Mouse (Mus musculus) yolk sac, embryonic 10.5 days (tissue): ENCODE measurements around the gene Tmem258.
"Not testable (repeated sequence)": the region's sequence is repeated elsewhere in the genome, so short reads cannot be mapped to it uniquely, and the experiment has no call there.

Experiments
- DNase-seq: peaks from one replicate; pipeline ENCODE4 v3.0.0-alpha.2; 2017; ENCODE audit warnings: low spot score

Gene Tmem258

GRCm38 (mm10) chr19:10203848-10204615 lies at the start of gene Tmem258, which contains the start of gene Fen1:
TSS of gene Tmem258 (plus strand) at chr19:10204014.
TSS of gene Fen1 (minus strand) at chr19:10204169.
- DNase-seq = peak; percentile 92

GRCm38 (mm10) chr19:10157725-10158124 lies 46.1 kb upstream of the Tmem258 start:
- DNase-seq = no peak

GRCm38 (mm10) chr19:10163896-10164295 lies 39.9 kb upstream of the Tmem258 start:
- no peak for DNase-seq

DNA sequence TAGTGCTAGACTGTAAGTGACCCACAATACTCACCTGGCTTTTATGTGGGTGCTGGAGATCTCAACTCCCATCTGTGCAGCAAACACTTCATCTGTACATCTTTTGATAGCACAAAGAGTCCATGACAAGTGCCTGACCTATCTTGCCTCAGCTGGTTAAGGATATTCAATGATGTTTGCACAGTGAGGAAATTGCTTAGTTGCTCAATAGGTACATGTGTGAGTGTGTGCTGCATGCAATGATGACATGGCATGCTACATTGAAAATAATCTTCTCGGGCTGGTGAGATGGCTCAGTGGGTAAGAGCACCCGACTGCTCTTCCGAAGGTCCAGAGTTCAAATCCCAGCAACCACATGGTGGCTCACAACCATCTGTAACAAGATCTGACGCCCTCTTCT lies 37.9 kb upstream of the Tmem258 start:
- not testable (repeated sequence) for DNase-seq

DNA sequence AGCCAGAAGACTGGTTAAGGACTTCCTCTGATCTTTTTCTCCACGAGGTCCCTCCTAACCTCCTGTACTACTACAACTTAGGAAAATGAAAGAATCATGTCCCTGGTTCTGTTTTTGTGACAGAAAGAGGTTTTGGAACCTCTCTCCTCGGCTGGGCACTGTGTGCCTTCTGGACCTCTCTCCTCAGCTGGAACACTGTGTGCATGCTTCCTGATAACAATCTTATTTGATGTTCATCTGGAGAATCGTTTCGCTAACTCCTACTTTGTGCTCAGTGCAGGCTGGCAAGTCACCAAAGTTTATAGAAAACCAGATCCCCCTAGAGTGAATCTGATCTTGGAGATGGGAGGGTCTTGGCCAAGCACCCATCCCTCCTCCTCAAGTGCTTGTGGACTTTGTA lies 36.7 kb upstream of the Tmem258 start:
- DNase-seq = no peak

DNA sequence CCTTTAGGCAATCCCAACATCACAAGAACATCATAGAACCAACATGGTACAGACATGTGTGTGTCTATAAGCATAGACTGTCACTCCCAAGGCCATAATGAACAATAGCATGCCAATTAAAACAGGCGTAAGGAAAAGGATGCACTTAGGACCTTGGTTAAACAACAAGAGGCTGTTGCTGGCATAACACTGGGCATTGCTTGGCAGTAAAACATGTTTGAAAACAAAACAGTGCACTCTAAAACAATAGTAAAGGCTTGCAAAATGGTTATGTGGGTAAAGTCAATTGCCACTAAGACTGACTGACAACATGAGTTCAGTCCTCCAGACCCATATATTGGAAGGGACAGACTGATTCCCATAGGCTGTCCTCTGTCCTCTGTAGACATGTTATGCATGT lies 35.9 kb upstream of the Tmem258 start:
- no peak for DNase-seq

GRCm38 (mm10) chr19:10168441-10168840 lies 35.4 kb upstream of the Tmem258 start:
- no peak for DNase-seq

DNA sequence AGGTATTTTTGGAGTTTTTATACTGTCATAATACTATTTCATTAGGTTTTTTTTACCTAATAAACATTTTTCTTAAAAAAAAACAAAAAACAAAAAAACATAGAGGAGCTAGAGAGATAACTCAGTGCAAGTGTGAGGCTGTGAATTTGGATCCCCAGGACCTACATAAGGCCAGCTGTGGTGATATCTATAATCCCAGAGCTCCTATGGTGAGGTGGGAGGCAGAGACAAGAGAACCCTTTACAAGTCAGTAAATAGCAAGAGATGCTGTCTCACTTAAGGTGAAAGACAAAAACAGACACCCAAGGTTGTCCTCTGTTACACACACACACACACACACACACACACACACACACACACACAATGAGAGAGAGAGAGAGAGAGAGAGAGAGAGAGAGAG lies 34.6 kb upstream of the Tmem258 start:
- no peak for DNase-seq

DNA sequence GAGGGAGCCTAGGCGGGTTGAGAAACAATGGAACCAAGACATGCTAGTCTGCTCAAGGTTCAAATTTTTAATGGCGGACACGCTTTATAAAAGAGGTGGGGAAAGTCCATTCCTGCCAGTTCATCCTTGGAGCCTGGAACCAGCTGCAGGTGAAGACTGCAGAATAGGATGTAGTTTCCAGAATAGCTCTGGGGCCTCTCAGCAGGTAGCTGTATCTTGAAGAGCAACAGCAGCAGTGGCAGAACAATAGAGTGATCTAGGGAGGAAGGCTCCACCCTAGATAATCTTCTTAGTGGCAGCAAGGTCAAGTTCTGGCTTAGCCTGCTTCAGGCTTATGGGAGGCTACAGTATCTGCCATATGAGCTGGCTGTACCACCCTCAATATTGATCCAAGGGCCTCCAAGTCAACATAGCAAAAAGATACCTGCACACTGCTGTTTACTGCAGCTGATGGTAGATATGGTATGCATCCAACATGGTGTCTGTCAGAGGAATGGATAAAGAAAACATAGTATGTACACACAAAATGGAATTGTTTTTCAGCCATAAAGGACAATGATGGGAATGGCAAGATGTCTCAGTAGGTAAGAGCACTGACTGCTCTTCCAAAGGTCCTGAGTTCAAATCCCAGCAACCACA lies 34.0 kb upstream of the Tmem258 start:
- DNase-seq = not testable (repeated sequence)

- no peak for DNase-seq
Measured at GRCm38 (mm10) chr19:10170466-10170865, 33.3 kb upstream of the Tmem258 start.

DNA sequence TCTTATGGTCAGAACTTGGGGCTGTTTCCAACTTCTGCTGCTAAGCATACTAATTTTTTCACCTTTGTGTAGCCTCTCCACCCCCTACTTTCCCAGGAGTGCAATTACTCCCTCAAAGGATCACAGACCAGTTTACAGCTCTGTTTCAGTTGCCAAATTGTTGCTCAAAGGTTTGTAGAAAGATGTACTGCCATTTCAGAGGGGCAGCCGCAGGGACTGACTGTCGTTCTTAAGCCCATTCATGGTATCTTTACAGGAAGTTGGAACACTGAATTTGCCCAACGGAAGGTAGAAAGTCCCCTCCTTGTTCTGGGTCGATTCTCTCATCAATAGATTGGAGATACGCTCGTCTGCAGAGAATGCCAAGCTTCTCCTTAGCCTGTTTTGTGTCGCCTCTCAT lies 32.5 kb upstream of the Tmem258 start:
- DNase-seq = no peak

GRCm38 (mm10) chr19:10171846-10172245 lies 32.0 kb upstream of the Tmem258 start:
- DNase-seq = no peak

- peak; percentile 44 for DNase-seq
Measured at GRCm38 (mm10) chr19:10173116-10173718, 30.6 kb upstream of the Tmem258 start.

DNA sequence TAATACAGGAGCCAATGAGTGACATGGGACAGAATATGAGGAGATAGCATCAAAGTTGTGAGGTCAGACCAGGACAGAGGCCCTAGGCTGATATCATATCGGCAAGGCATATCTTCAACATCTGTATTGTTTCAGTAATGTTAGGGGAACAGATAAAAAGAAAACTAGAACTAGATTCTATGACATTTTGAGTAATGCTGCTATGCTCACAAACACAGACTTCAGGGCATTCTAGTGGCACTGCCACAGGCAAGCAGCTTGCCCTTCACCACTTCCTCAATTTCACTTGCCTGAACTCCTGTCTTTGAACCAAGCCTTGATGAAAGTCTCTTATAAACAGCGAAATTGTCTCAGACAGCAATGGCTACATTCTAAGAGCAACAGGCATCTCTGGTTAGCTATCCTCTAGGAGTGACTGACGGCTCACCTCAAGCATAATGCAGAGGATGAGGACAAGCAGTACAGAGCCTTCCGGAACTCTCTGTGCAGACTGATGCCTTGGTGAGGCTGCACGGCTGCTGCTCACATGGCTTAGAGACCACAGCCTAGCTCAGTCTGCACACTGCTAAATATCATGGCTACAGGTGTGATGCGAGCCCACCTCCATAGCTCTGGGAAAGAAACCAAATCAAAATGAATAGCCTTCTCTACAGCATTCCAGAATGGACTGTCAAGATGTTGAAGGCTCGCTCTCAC lies 29.8 kb upstream of the Tmem258 start:
- no peak for DNase-seq

- no peak for DNase-seq
Measured at GRCm38 (mm10) chr19:10174956-10175355, 28.9 kb upstream of the Tmem258 start.

GRCm38 (mm10) chr19:10176477-10176876 lies 27.3 kb upstream of the Tmem258 start:
- no peak for DNase-seq

DNA sequence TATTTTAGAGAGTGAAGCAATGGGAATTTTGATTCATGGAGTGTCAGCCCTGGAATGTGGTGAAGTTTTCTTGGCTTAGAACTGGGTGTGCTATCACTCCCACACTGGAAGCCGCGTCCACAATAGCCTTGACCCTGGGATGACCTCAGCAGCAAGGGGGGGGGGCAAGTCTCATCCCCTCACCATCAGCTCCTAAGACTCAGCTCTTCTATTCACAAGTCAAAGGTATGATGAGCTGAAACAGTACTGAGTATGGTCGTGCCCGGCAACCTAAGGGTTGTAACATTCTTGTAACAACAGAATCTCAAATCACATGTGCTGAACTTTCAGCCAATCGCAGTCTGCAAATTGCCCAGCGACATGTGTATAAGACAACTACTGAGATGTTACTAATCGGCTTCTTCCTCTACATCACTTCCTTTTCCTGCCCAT lies 26.9 kb upstream of the Tmem258 start:
- DNase-seq = no peak

GRCm38 (mm10) chr19:10181225-10181624 lies 22.6 kb upstream of the Tmem258 start:
- DNase-seq = no peak

- no peak for DNase-seq
Measured at GRCm38 (mm10) chr19:10182142-10182541, 21.7 kb upstream of the Tmem258 start.

GRCm38 (mm10) chr19:10182670-10183298 lies 21.0 kb upstream of the Tmem258 start, which contains the start of gene Fads1:
TSS of gene Fads1 (plus strand) at chr19:10182888.
- DNase-seq = peak; percentile 90

- DNase-seq = peak; percentile 62
Measured at GRCm38 (mm10) chr19:10183299-10183983, 20.4 kb upstream of the Tmem258 start.
